8 mouse cellular contexts compared by ENCODE assay signal in the genomic region with DNA sequence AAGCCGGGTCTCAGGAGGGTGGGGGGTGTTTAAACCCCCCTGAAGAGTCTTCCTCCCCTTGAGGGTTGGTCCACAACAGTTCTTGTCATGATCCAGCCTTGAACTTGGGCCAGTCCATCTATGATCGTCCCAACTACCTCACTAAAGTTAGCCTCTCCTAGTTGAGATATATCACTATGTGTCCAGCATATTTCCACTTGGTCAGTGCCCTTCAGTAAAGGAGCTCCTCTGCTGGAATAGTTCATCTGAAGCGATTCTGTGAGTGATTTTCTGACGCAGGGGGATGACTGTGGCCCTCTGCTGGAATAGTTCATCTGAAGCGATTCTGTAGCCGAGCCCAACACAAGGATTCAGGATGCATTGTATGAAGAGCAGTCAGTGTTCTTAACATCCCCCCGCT. TPM values are rescaled to one million over a fixed set of nuclear protein-coding genes. Genes with fewer than 3 reads are reported as not detected.
DNase-seq lines count a peak whose midpoint lies in the region; ATAC-seq and TF ChIP-seq lines count a peak whose summit lies in the region.

No protein-coding gene starts in this region.

- TF ChIP-seq CTCF in Patski (IDR thresholded peaks at IDR 0.05): no peak

- DNase-seq in kidney, adult 9 months: no peak
- no peak for DNase-seq in Patski (ENCODE audit: low read depth, low spot score)
- peak; percentile 7 to 14 for DNase-seq in cerebellum, postnatal 10 days
- no peak for DNase-seq in thymus, postnatal 25 days
- DNase-seq in c-Kit-positive CD71-positive TER-119-positive erythroid progenitor cells, embryonic 14.5 days (ENCODE audit: low spot score): no peak
- no peak for DNase-seq in kidney, adult 11 months

- H3K36me3 ChIP-seq in kidney, embryonic 16.5 days (ENCODE audit: insufficient read depth, low read length): peaks cover 32% of the 10 kb centered on the region
- H3K36me3 ChIP-seq in midbrain, embryonic 12.5 days: peaks cover 28% of the 10 kb centered on the region

- CTCF ChIA-PET in Patski (lab: Charles Lee): no interaction called here

- no peak overlapping the region for H3K27ac ChIP-seq in kidney, embryonic 16.5 days (ENCODE audit: low read length)
- H3K27ac ChIP-seq in midbrain, embryonic 12.5 days (replicated peaks): 0 out of 2 replicates have a peak overlapping the region, but pooled peaks have one; percentile 26

- POLR2A ChIA-PET in Patski (lab: Charles Lee): no interaction called here

- peak overlapping the region; percentile 31 for H3K4me2 ChIP-seq in kidney, embryonic 16.5 days (replicated peaks; ENCODE audit: low read depth, low read length)
- peak overlapping the region; percentile 22 for H3K4me2 ChIP-seq in midbrain, embryonic 12.5 days (replicated peaks)

- in situ Hi-C loops in Patski (cut with MboI; ENCODE audit: low pct_unique_long_range_greater_than_20kb): no loop called here

- H3K9me3 ChIP-seq in kidney, embryonic 16.5 days (ENCODE audit: low read length): peaks cover 10% of the 10 kb centered on the region
- H3K9me3 ChIP-seq in midbrain, embryonic 12.5 days: peaks cover 18% of the 10 kb centered on the region

- ATAC-seq in kidney, embryonic 16.5 days (ENCODE audit: low FRiP score, low TSS enrichment): no peak
- peak; percentile 22 for ATAC-seq in Patski
- no peak for ATAC-seq in midbrain, embryonic 12.5 days (ENCODE audit: low FRiP score, low read depth)

- no peaks in the 10 kb centered on the region for H3K27me3 ChIP-seq in kidney, embryonic 16.5 days (ENCODE audit: insufficient read depth, low read length)
- no peaks in the 10 kb centered on the region for H3K27me3 ChIP-seq in Patski
- no peaks in the 10 kb centered on the region for H3K27me3 ChIP-seq in midbrain, embryonic 12.5 days

- H3K4me3 ChIP-seq in kidney, embryonic 16.5 days (ENCODE audit: low read length): no peak overlapping the region
- no peak overlapping the region for H3K4me3 ChIP-seq in midbrain, embryonic 12.5 days

- H3K4me1 ChIP-seq in kidney, embryonic 16.5 days (ENCODE audit: insufficient read depth, low read length): no peaks in the 10 kb centered on the region
- no peaks in the 10 kb centered on the region for H3K4me1 ChIP-seq in midbrain, embryonic 12.5 days

- WGBS in kidney, embryonic 16.5 days: 60% methylated on average over 7 of the region's 7 CpGs
- 52% methylated on average over 7 of the region's 7 CpGs for WGBS in midbrain, embryonic 12.5 days

- H3K9ac ChIP-seq in kidney, embryonic 16.5 days (replicated peaks; ENCODE audit: low read length): no peak overlapping the region
- no peak overlapping the region for H3K9ac ChIP-seq in midbrain, embryonic 12.5 days (replicated peaks)

RNA-seq across cellular contexts. Expression of a gene that starts 0.5 kb away (rescaled TPM):
- polyA plus RNA-seq in kidney, embryonic 16.5 days (2015; fragmentation: Nextera tagmentation; extraction: Ambion mirVana): 1.5 and 1.6 TPM in 2 replicates
- polyA plus RNA-seq in Patski (2021): 7.5 TPM
- polyA plus RNA-seq in midbrain, embryonic 12.5 days (2016; fragmentation: Nextera tagmentation; extraction: Ambion mirVana): 2.3 and 2.9 TPM in 2 replicates

RNA-seq across cellular contexts. Expression of a gene that starts 0.8 kb away (rescaled TPM):
- 0.79 and 1.5 TPM in 2 replicates for polyA plus RNA-seq in kidney, embryonic 16.5 days (2015; fragmentation: Nextera tagmentation; extraction: Ambion mirVana)
- polyA plus RNA-seq in Patski (2021): 1.5 TPM
- 1.8 and 2.1 TPM in 2 replicates for polyA plus RNA-seq in midbrain, embryonic 12.5 days (2016; fragmentation: Nextera tagmentation; extraction: Ambion mirVana)

RNA-seq across cellular contexts. Expression of a gene that starts 24.8 kb away (rescaled TPM):
- polyA plus RNA-seq in kidney, embryonic 16.5 days (2015; fragmentation: Nextera tagmentation; extraction: Ambion mirVana): 59.7 and 64.6 TPM in 2 replicates
- 32.6 TPM for polyA plus RNA-seq in Patski (2021)
- polyA plus RNA-seq in midbrain, embryonic 12.5 days (2016; fragmentation: Nextera tagmentation; extraction: Ambion mirVana): 110 and 113 TPM in 2 replicates

RNA-seq across cellular contexts. Expression of a gene that starts 59.0 kb away (rescaled TPM):
- 66.2 and 81.1 TPM in 2 replicates for polyA plus RNA-seq in kidney, embryonic 16.5 days (2015; fragmentation: Nextera tagmentation; extraction: Ambion mirVana)
- 120 TPM for polyA plus RNA-seq in Patski (2021)
- 159 and 186 TPM in 2 replicates for polyA plus RNA-seq in midbrain, embryonic 12.5 days (2016; fragmentation: Nextera tagmentation; extraction: Ambion mirVana)

Comparison
In these comparisons a context has a peak if more than half of its experiments do, and no peak if none do; other contexts are left out.
1. DNase-seq: peak in cerebellum, postnatal 10 days (2 of 2); none in kidney, adult 9 months (single experiment), Patski (single experiment), thymus, postnatal 25 days (single experiment), c-Kit-positive CD71-positive TER-119-positive erythroid progenitor cells, embryonic 14.5 days (single experiment) and kidney, adult 11 months (single experiment).